Mouse (Mus musculus): Measurements from ENCODE around the gene Ccdc97. TPM values are rescaled to one million over a fixed set of nuclear protein-coding genes. Genes with fewer than 3 reads are reported as not detected.
A peak's percentile ranks its signal among the peaks of the same experiment; 100 is the strongest.
"Not testable (repeated sequence)": the region's sequence is repeated elsewhere in the genome, so short reads cannot be mapped to it uniquely, and the experiment has no call there.

Gene Ccdc97
- polyA plus RNA-seq, 1 experiment from 2014 or later, result 30.1 TPM

GRCm38 (mm10) chr7:25738277-25738676 lies 19.4 kb upstream of the Ccdc97 start:
- Histone ChIP-seq H3K4me3 (no peak overlapping the region), H3K27me3 (ENCODE audit: insufficient read depth, poor library complexity, severe bottlenecking) (no peaks in the 10 kb centered on the region), H3K9me3 (no peaks in the 10 kb centered on the region), H3K4me1 (no peaks in the 10 kb centered on the region), H3K36me3 (peaks cover 97% of the 10 kb centered on the region), H3K27ac (no peak overlapping the region)
- no peak for DNase-seq (ENCODE audit: low spot score)
- WGBS, result 83% methylated on average over 3 of the region's 3 CpGs

- 97% methylated on average over 2 of the region's 2 CpGs for WGBS
- H3K36me3 ChIP-seq, result peaks cover 97% of the 10 kb centered on the region
- H3K27me3 ChIP-seq (ENCODE audit: insufficient read depth, poor library complexity, severe bottlenecking), result no peaks in the 10 kb centered on the region
- no peak overlapping the region for H3K4me3 ChIP-seq
- H3K9me3 ChIP-seq, result no peaks in the 10 kb centered on the region
- no peak overlapping the region for H3K27ac ChIP-seq
- DNase-seq (ENCODE audit: low spot score), result no peak
- no peaks in the 10 kb centered on the region for H3K4me1 ChIP-seq
Measured at GRCm38 (mm10) chr7:25736920-25737319, 18.0 kb upstream of the Ccdc97 start.

- Histone ChIP-seq H3K4me1 (no peaks in the 10 kb centered on the region; the same call in 1 of the 2 replicates), H3K4me3 (no peak overlapping the region), H3K27me3 (ENCODE audit: insufficient read depth, poor library complexity, severe bottlenecking) (no peaks in the 10 kb centered on the region), H3K36me3 (peaks cover 94% of the 10 kb centered on the region), H3K9me3 (no peaks in the 10 kb centered on the region), H3K27ac (no peak overlapping the region)
- DNase-seq (ENCODE audit: low spot score), result no peak
- WGBS, result 28% methylated on average over 4 of the region's 4 CpGs
Measured at GRCm38 (mm10) chr7:25734991-25735390, 16.1 kb upstream of the Ccdc97 start.

GRCm38 (mm10) chr7:25731294-25732055 lies 12.6 kb upstream of the Ccdc97 start:
- Histone ChIP-seq H3K36me3 (peaks cover 93% of the 10 kb centered on the region), H3K9me3 (no peaks in the 10 kb centered on the region), H3K27me3 (ENCODE audit: insufficient read depth, poor library complexity, severe bottlenecking) (no peaks in the 10 kb centered on the region), H3K4me1 (no peaks in the 10 kb centered on the region; the same call in 1 of the 2 replicates), H3K27ac (no peak overlapping the region), H3K4me3 (no peak overlapping the region)
- DNase-seq (ENCODE audit: low spot score), result no peak
- WGBS, result 84% methylated on average over 8 of the region's 8 CpGs

- no peaks in the 10 kb centered on the region; the same call in 1 of the 2 replicates for H3K4me1 ChIP-seq
- 91% methylated on average over 2 of the region's 2 CpGs for WGBS
- H3K4me3 ChIP-seq, result no peak overlapping the region
- DNase-seq (ENCODE audit: low spot score), result no peak
- H3K27me3 ChIP-seq (ENCODE audit: insufficient read depth, poor library complexity, severe bottlenecking), result no peaks in the 10 kb centered on the region
- H3K27ac ChIP-seq, result no peak overlapping the region
- no peaks in the 10 kb centered on the region for H3K9me3 ChIP-seq
- H3K36me3 ChIP-seq, result peaks cover 94% of the 10 kb centered on the region
Measured at GRCm38 (mm10) chr7:25729862-25730261, 11.0 kb upstream of the Ccdc97 start.

GRCm38 (mm10) chr7:25729396-25729795 lies 10.5 kb upstream of the Ccdc97 start:
- WGBS, result 66% methylated on average over 2 of the region's 2 CpGs
- Histone ChIP-seq H3K27me3 (ENCODE audit: insufficient read depth, poor library complexity, severe bottlenecking) (no peaks in the 10 kb centered on the region), H3K27ac (no peak overlapping the region), H3K4me1 (no peaks in the 10 kb centered on the region; the same call in 1 of the 2 replicates), H3K4me3 (no peak overlapping the region), H3K9me3 (no peaks in the 10 kb centered on the region), H3K36me3 (peaks cover 94% of the 10 kb centered on the region)
- no peak for DNase-seq (ENCODE audit: low spot score)

GRCm38 (mm10) chr7:25727800-25728199 lies 8.9 kb upstream of the Ccdc97 start:
- Histone ChIP-seq H3K9me3 (no peaks in the 10 kb centered on the region), H3K36me3 (peaks cover 95% of the 10 kb centered on the region), H3K4me3 (no peak overlapping the region), H3K4me1 (no peaks in the 10 kb centered on the region; the same call in 1 of the 2 replicates), H3K27ac (no peak overlapping the region), H3K27me3 (ENCODE audit: insufficient read depth, poor library complexity, severe bottlenecking) (no peaks in the 10 kb centered on the region)
- no peak for DNase-seq (ENCODE audit: low spot score)
- WGBS, result 91% methylated on average over 5 of the region's 5 CpGs

GRCm38 (mm10) chr7:25725886-25726285 lies 7.0 kb upstream of the Ccdc97 start:
- DNase-seq (ENCODE audit: low spot score), result no peak
- H3K27me3 ChIP-seq (ENCODE audit: insufficient read depth, poor library complexity, severe bottlenecking), result no peaks in the 10 kb centered on the region
- no peak overlapping the region for H3K4me3 ChIP-seq
- WGBS, result 86% methylated on average over 19 of the region's 19 CpGs
- no peaks in the 10 kb centered on the region for H3K9me3 ChIP-seq
- no peak overlapping the region for H3K27ac ChIP-seq
- H3K36me3 ChIP-seq, result peaks cover 92% of the 10 kb centered on the region
- no peaks in the 10 kb centered on the region; the same call in 1 of the 2 replicates for H3K4me1 ChIP-seq

- not testable (repeated sequence) for H3K9me3 ChIP-seq, H3K27ac ChIP-seq
Measured at GRCm38 (mm10) chr7:25721776-25722175, 2.9 kb upstream of the Ccdc97 start.

GRCm38 (mm10) chr7:25720760-25721159 lies 1.9 kb upstream of the Ccdc97 start:
- Histone ChIP-seq H3K4me3 (no peak overlapping the region), H3K36me3 (peaks cover 62% of the 10 kb centered on the region), H3K4me1 (peaks cover 14% of the 10 kb centered on the region), H3K27me3 (ENCODE audit: insufficient read depth, poor library complexity, severe bottlenecking) (no peaks in the 10 kb centered on the region), H3K27ac (no peak overlapping the region), H3K9me3 (no peaks in the 10 kb centered on the region)
- no peak for DNase-seq (ENCODE audit: low spot score)
- 89% methylated on average over 5 of the region's 5 CpGs for WGBS

More at GRCm38 (mm10) chr7:25721776-25722175, 2.9 kb upstream of the Ccdc97 start:
- H3K27me3 ChIP-seq (ENCODE audit: insufficient read depth, poor library complexity, severe bottlenecking); DNase-seq (ENCODE audit: low spot score); H3K4me3 ChIP-seq: not testable (repeated sequence)
- Histone ChIP-seq H3K36me3 (peaks cover 65% of the 10 kb centered on the region), H3K4me1 (peaks cover 14% of the 10 kb centered on the region)

- H3K36me3 ChIP-seq, result peaks cover 62% of the 10 kb centered on the region
- no peak overlapping the region for H3K27ac ChIP-seq
- no peaks in the 10 kb centered on the region for H3K27me3 ChIP-seq (ENCODE audit: insufficient read depth, poor library complexity, severe bottlenecking)
- H3K4me3 ChIP-seq, result no peak overlapping the region
- no peak for DNase-seq (ENCODE audit: low spot score)
- WGBS, result 61% methylated on average over 10 of the region's 10 CpGs
- H3K4me1 ChIP-seq, result peaks cover 14% of the 10 kb centered on the region
- H3K9me3 ChIP-seq, result no peaks in the 10 kb centered on the region
Measured at GRCm38 (mm10) chr7:25719761-25720610, 1.1 kb upstream of the Ccdc97 start.

- Histone ChIP-seq H3K9me3 (no peaks in the 10 kb centered on the region), H3K27me3 (ENCODE audit: insufficient read depth, poor library complexity, severe bottlenecking) (no peaks in the 10 kb centered on the region), H3K27ac (no peak overlapping the region), H3K4me1 (peaks cover 20% of the 10 kb centered on the region), H3K4me3 (peak overlapping the region; percentile 78; the same call in 1 of the 2 replicates), H3K36me3 (peaks cover 62% of the 10 kb centered on the region)
- no peak for DNase-seq (ENCODE audit: low spot score)
- 97% methylated on average over 3 of the region's 3 CpGs for WGBS
Measured at GRCm38 (mm10) chr7:25717478-25717877, 1.4 kb downstream of the Ccdc97 start.

GRCm38 (mm10) chr7:25715731-25716271 lies 3.1 kb downstream of the Ccdc97 start:
- Histone ChIP-seq H3K27ac (no peak overlapping the region), H3K36me3 (peaks cover 51% of the 10 kb centered on the region), H3K9me3 (no peaks in the 10 kb centered on the region), H3K4me1 (peaks cover 37% of the 10 kb centered on the region), H3K27me3 (ENCODE audit: insufficient read depth, poor library complexity, severe bottlenecking) (no peaks in the 10 kb centered on the region), H3K4me3 (no peak overlapping the region)
- no peak for DNase-seq (ENCODE audit: low spot score)
- 95% methylated on average over 22 of the region's 22 CpGs for WGBS
